Mouse (Mus musculus) urinary bladder, adult 18-20 months (tissue): ENCODE measurements around the gene Art3.
A peak's percentile ranks its signal among the peaks of the same experiment; 100 is the strongest.

Experiments used
- DNase-seq, 2 experiments: peaks; one replicate each; pipeline ENCODE4 v3.0.0; 2022; ENCODE audit warnings: low spot score in 2 of 2, mixed read lengths in 2 of 2

The Art3 gene

GRCm38 (mm10) chr5:92413271-92413981 is 81.8 kb downstream of the Art3 start:
- DNase-seq: no peak

GRCm38 (mm10) chr5:92413982-92414375 is 82.4 kb downstream of the Art3 start:
- no peak for DNase-seq

- no peak for DNase-seq
These were observed 92.5 kb downstream of the Art3 start for GRCm38 (mm10) chr5:92424126-92424525.

- no peak for DNase-seq
These were observed 99.1 kb downstream of the Art3 start for GRCm38 (mm10) chr5:92430723-92431122.

GRCm38 (mm10) chr5:92431611-92432010 is 100.0 kb downstream of the Art3 start:
- DNase-seq: no peak

- DNase-seq: no peak
These were observed 102.4 kb downstream of the Art3 start for GRCm38 (mm10) chr5:92434070-92434469.

- no peak for DNase-seq
These were observed 103.0 kb downstream of the Art3 start for GRCm38 (mm10) chr5:92434571-92434985.

GRCm38 (mm10) chr5:92435025-92435584 is 103.5 kb downstream of the Art3 start, which contains the start of gene Nup54:
Nup54 (minus strand) TSS chr5:92435219.
- peak; percentile 93 to 95 for DNase-seq

- DNase-seq: no peak
These were observed 106.9 kb downstream of the Art3 start for GRCm38 (mm10) chr5:92438540-92438939.

- DNase-seq: no peak
These were observed 109.9 kb downstream of the Art3 start for GRCm38 (mm10) chr5:92441494-92441893.

GRCm38 (mm10) chr5:92442914-92443313 is 111.3 kb downstream of the Art3 start:
- no peak for DNase-seq

- no peak for DNase-seq
These were observed 113.4 kb downstream of the Art3 start for GRCm38 (mm10) chr5:92445016-92445415.

- no peak for DNase-seq
These were observed 115.1 kb downstream of the Art3 start for GRCm38 (mm10) chr5:92446736-92447135.

- DNase-seq: no peak
These were observed 121.2 kb downstream of the Art3 start for GRCm38 (mm10) chr5:92452876-92453275.

GRCm38 (mm10) chr5:92457410-92457809 is 125.8 kb downstream of the Art3 start:
- DNase-seq: no peak

- DNase-seq: no peak
These were observed 127.1 kb downstream of the Art3 start for GRCm38 (mm10) chr5:92458726-92459125.

GRCm38 (mm10) chr5:92461321-92461720 is 129.7 kb downstream of the Art3 start:
- DNase-seq: peak; percentile 38 to 48
